Mouse (Mus musculus) ES-Bruce4 (cell line): ENCODE measurements around the gene Flt3l.
A peak's percentile ranks its signal among the peaks of the same experiment; 100 is the strongest.

Source experiments
- CTCF ChIP-seq: IDR thresholded peaks from one replicate; pipeline ENCODE4 v1.8.1; 2011; ENCODE audit warnings: low read depth, low read length
- POLR2A ChIP-seq: IDR thresholded peaks from one replicate; pipeline ENCODE4 v1.8.1; 2011; ENCODE audit warnings: low read length; ENCODE audit not compliant: insufficient read depth

DNA sequence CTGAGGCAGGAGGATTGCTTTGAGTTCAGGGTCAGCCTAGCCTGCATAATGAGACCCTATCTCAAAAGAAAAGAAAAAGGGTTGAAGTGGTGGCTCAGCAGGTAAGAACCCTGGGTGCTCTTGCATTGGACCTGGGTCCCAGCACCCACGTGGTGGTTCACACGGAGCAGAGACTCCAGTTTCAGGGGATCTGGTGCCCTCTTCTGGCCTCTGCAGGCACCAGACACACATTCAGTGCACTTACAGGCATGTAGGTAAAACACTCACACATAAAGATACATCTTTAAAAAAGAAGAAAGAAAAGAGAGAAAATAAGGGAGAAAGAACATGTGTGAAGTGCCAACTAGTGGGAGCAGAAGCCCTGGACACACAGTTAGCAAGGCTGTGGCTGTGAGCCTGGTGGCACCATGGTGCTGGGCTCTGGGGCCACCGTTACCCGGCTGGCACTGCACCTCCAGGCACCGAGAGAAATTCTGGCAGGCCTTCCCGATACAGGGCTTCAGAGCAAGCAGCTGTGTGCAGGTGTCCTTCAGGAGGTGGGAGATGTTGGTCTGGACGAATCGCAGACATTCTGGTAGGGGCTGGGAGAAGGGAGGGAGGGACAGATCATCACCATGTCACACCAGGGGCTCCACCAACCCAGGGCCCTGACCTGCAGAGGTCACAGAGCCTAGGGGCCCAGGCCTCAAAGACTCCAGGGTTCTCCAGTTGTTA is 2.6 kb downstream of the Flt3l start:
- TF ChIP-seq CTCF (peak; percentile 84), POLR2A (no peak)
